Mouse (Mus musculus): ENCODE results near the gene Tanc1. TPM values are rescaled to one million over a fixed set of nuclear protein-coding genes. Genes with fewer than 3 reads are reported as not detected.

Tanc1 gene
- polyA plus RNA-seq, 1 experiment from 2014 or later, result 33.0 TPM

GRCm38 (mm10) chr2:59762277-59762676, 150.4 kb downstream of the Tanc1 start:
- no peaks in the 10 kb centered on the region for H3K36me3 ChIP-seq (ENCODE audit: control insufficient read depth, insufficient read depth, low read length)
- 0 out of 2 replicates have a peak, but pooled peaks cover 10% of the 10 kb centered on the region for H3K4me1 ChIP-seq (ENCODE audit: control insufficient read depth, insufficient read depth, low read length)
- no peak for ATAC-seq (ENCODE audit: insufficient read depth, low FRiP score)
- H3K4me2 ChIP-seq (ENCODE audit: low read depth, low read length), result no peak overlapping the region
- H3K9ac ChIP-seq (ENCODE audit: low read length), result no peak overlapping the region
- no peak overlapping the region for H3K4me3 ChIP-seq (replicated peaks; ENCODE audit: low read length)
- no peaks in the 10 kb centered on the region for H3K27me3 ChIP-seq (ENCODE audit: control insufficient read depth, insufficient read depth, low read length)
- H3K9me3 ChIP-seq (replicated peaks; ENCODE audit: control insufficient read depth, low read length), result no peaks in the 10 kb centered on the region
- H3K27ac ChIP-seq (ENCODE audit: low read length), result no peak overlapping the region
- 88% methylated on average over 5 of the region's 5 CpGs for WGBS

- Histone ChIP-seq H3K4me2 (ENCODE audit: low read depth, low read length) (no peak overlapping the region), H3K9ac (ENCODE audit: low read length) (no peak overlapping the region), H3K27ac (ENCODE audit: low read length) (no peak overlapping the region), H3K27me3 (ENCODE audit: control insufficient read depth, insufficient read depth, low read length) (no peaks in the 10 kb centered on the region), H3K9me3 (replicated peaks; ENCODE audit: control insufficient read depth, low read length) (no peaks in the 10 kb centered on the region), H3K4me3 (replicated peaks; ENCODE audit: low read length) (no peak overlapping the region), H3K4me1 (ENCODE audit: control insufficient read depth, insufficient read depth, low read length) (peaks cover 24% of the 10 kb centered on the region), H3K36me3 (ENCODE audit: control insufficient read depth, insufficient read depth, low read length) (no peaks in the 10 kb centered on the region)
- 80% methylated on average over 10 of the region's 10 CpGs for WGBS
- no peak for ATAC-seq (ENCODE audit: insufficient read depth, low FRiP score)
These were observed 153.8 kb downstream of the Tanc1 start for GRCm38 (mm10) chr2:59765671-59766070.

GRCm38 (mm10) chr2:59767893-59768292, 156.1 kb downstream of the Tanc1 start:
- H3K27ac ChIP-seq (ENCODE audit: low read length), result peak overlapping the region; percentile 78; the same call in 1 of the 2 replicates
- no peak for ATAC-seq (ENCODE audit: insufficient read depth, low FRiP score)
- no peak overlapping the region for H3K9ac ChIP-seq (ENCODE audit: low read length)
- no peaks in the 10 kb centered on the region for H3K9me3 ChIP-seq (replicated peaks; ENCODE audit: control insufficient read depth, low read length)
- H3K27me3 ChIP-seq (ENCODE audit: control insufficient read depth, insufficient read depth, low read length), result no peaks in the 10 kb centered on the region
- H3K36me3 ChIP-seq (ENCODE audit: control insufficient read depth, insufficient read depth, low read length), result no peaks in the 10 kb centered on the region
- no peak overlapping the region for H3K4me2 ChIP-seq (ENCODE audit: low read depth, low read length)
- peaks cover 30% of the 10 kb centered on the region for H3K4me1 ChIP-seq (ENCODE audit: control insufficient read depth, insufficient read depth, low read length)
- H3K4me3 ChIP-seq (replicated peaks; ENCODE audit: low read length), result no peak overlapping the region
- 87% methylated on average over 4 of the region's 4 CpGs for WGBS

GRCm38 (mm10) chr2:59768661-59769384, 157.0 kb downstream of the Tanc1 start:
- Histone ChIP-seq H3K27ac (ENCODE audit: low read length) (peak overlapping the region; percentile 78), H3K9me3 (replicated peaks; ENCODE audit: control insufficient read depth, low read length) (no peaks in the 10 kb centered on the region), H3K9ac (ENCODE audit: low read length) (peak overlapping the region; percentile 31; the same call in 1 of the 2 replicates), H3K36me3 (ENCODE audit: control insufficient read depth, insufficient read depth, low read length) (no peaks in the 10 kb centered on the region), H3K4me2 (ENCODE audit: low read depth, low read length) (0 out of 2 replicates have a peak overlapping the region, but pooled peaks have one; percentile 7), H3K4me3 (replicated peaks; ENCODE audit: low read length) (no peak overlapping the region), H3K4me1 (ENCODE audit: control insufficient read depth, insufficient read depth, low read length) (peaks cover 30% of the 10 kb centered on the region), H3K27me3 (ENCODE audit: control insufficient read depth, insufficient read depth, low read length) (no peaks in the 10 kb centered on the region)
- ATAC-seq (ENCODE audit: insufficient read depth, low FRiP score), result peak; percentile 64; the same call in 1 of the 2 replicates
- WGBS, result 63% methylated on average over 13 of the region's 13 CpGs

GRCm38 (mm10) chr2:59769385-59769735, 157.5 kb downstream of the Tanc1 start:
- 46% methylated on average over 3 of the region's 3 CpGs for WGBS
- H3K27ac ChIP-seq (ENCODE audit: low read length), result peak overlapping the region; percentile 78

GRCm38 (mm10) chr2:59771708-59772107, 159.9 kb downstream of the Tanc1 start:
- H3K36me3 ChIP-seq (ENCODE audit: control insufficient read depth, insufficient read depth, low read length), result no peaks in the 10 kb centered on the region
- no peak overlapping the region for H3K4me3 ChIP-seq (replicated peaks; ENCODE audit: low read length)
- no peak overlapping the region for H3K4me2 ChIP-seq (ENCODE audit: low read depth, low read length)
- no peaks in the 10 kb centered on the region for H3K27me3 ChIP-seq (ENCODE audit: control insufficient read depth, insufficient read depth, low read length)
- H3K9me3 ChIP-seq (replicated peaks; ENCODE audit: control insufficient read depth, low read length), result no peaks in the 10 kb centered on the region
- H3K4me1 ChIP-seq (ENCODE audit: control insufficient read depth, insufficient read depth, low read length), result peaks cover 30% of the 10 kb centered on the region
- H3K9ac ChIP-seq (ENCODE audit: low read length), result no peak overlapping the region
- WGBS, result 54% methylated on average over 8 of the region's 8 CpGs
- no peak overlapping the region for H3K27ac ChIP-seq (ENCODE audit: low read length)
- ATAC-seq (ENCODE audit: insufficient read depth, low FRiP score), result no peak

More at GRCm38 (mm10) chr2:59769385-59769735, 157.5 kb downstream of the Tanc1 start:
- Histone ChIP-seq H3K36me3 (ENCODE audit: control insufficient read depth, insufficient read depth, low read length) (no peaks in the 10 kb centered on the region), H3K27me3 (ENCODE audit: control insufficient read depth, insufficient read depth, low read length) (no peaks in the 10 kb centered on the region), H3K4me2 (ENCODE audit: low read depth, low read length) (0 out of 2 replicates have a peak overlapping the region, but pooled peaks have one; percentile 7), H3K9me3 (replicated peaks; ENCODE audit: control insufficient read depth, low read length) (no peaks in the 10 kb centered on the region), H3K4me1 (ENCODE audit: control insufficient read depth, insufficient read depth, low read length) (peaks cover 30% of the 10 kb centered on the region), H3K9ac (ENCODE audit: low read length) (peak overlapping the region; percentile 7; the same call in 1 of the 2 replicates), H3K4me3 (replicated peaks; ENCODE audit: low read length) (no peak overlapping the region)
- ATAC-seq (ENCODE audit: insufficient read depth, low FRiP score), result peak; percentile 60; the same call in 1 of the 2 replicates

- Histone ChIP-seq H3K36me3 (ENCODE audit: control insufficient read depth, insufficient read depth, low read length) (no peaks in the 10 kb centered on the region), H3K27ac (ENCODE audit: low read length) (no peak overlapping the region), H3K4me2 (ENCODE audit: low read depth, low read length) (no peak overlapping the region), H3K27me3 (ENCODE audit: control insufficient read depth, insufficient read depth, low read length) (no peaks in the 10 kb centered on the region), H3K9ac (ENCODE audit: low read length) (no peak overlapping the region), H3K4me3 (replicated peaks; ENCODE audit: low read length) (no peak overlapping the region), H3K4me1 (ENCODE audit: control insufficient read depth, insufficient read depth, low read length) (peaks cover 30% of the 10 kb centered on the region), H3K9me3 (replicated peaks; ENCODE audit: control insufficient read depth, low read length) (no peaks in the 10 kb centered on the region)
- 37% methylated on average over 12 of the region's 12 CpGs for WGBS
- 0 out of 2 replicates have a peak, but pooled peaks have one; percentile 63 for ATAC-seq (ENCODE audit: insufficient read depth, low FRiP score)
These were observed 160.4 kb downstream of the Tanc1 start for GRCm38 (mm10) chr2:59772261-59772683.

- no peaks in the 10 kb centered on the region for H3K36me3 ChIP-seq (ENCODE audit: control insufficient read depth, insufficient read depth, low read length)
- H3K9me3 ChIP-seq (replicated peaks; ENCODE audit: control insufficient read depth, low read length), result no peaks in the 10 kb centered on the region
- no peak for ATAC-seq (ENCODE audit: insufficient read depth, low FRiP score)
- H3K4me3 ChIP-seq (replicated peaks; ENCODE audit: low read length), result no peak overlapping the region
- H3K4me2 ChIP-seq (ENCODE audit: low read depth, low read length), result no peak overlapping the region
- no peaks in the 10 kb centered on the region for H3K27me3 ChIP-seq (ENCODE audit: control insufficient read depth, insufficient read depth, low read length)
- no peak overlapping the region for H3K9ac ChIP-seq (ENCODE audit: low read length)
- peaks cover 12% of the 10 kb centered on the region for H3K4me1 ChIP-seq (ENCODE audit: control insufficient read depth, insufficient read depth, low read length)
- WGBS, result 90% methylated on average over 6 of the region's 6 CpGs
- no peak overlapping the region for H3K27ac ChIP-seq (ENCODE audit: low read length)
These were observed 162.5 kb downstream of the Tanc1 start for GRCm38 (mm10) chr2:59774374-59774773.

- WGBS, result 62% methylated on average over 5 of the region's 5 CpGs
- H3K36me3 ChIP-seq (ENCODE audit: control insufficient read depth, insufficient read depth, low read length), result no peaks in the 10 kb centered on the region
- H3K27me3 ChIP-seq (ENCODE audit: control insufficient read depth, insufficient read depth, low read length), result no peaks in the 10 kb centered on the region
- H3K4me1 ChIP-seq (ENCODE audit: control insufficient read depth, insufficient read depth, low read length), result peaks cover 11% of the 10 kb centered on the region
- no peak overlapping the region for H3K9ac ChIP-seq (ENCODE audit: low read length)
- peak; percentile 44 for ATAC-seq (ENCODE audit: insufficient read depth, low FRiP score)
- no peaks in the 10 kb centered on the region for H3K9me3 ChIP-seq (replicated peaks; ENCODE audit: control insufficient read depth, low read length)
- H3K4me2 ChIP-seq (ENCODE audit: low read depth, low read length), result no peak overlapping the region
- H3K4me3 ChIP-seq (replicated peaks; ENCODE audit: low read length), result no peak overlapping the region
- H3K27ac ChIP-seq (ENCODE audit: low read length), result peak overlapping the region; percentile 73
These were observed 163.3 kb downstream of the Tanc1 start for GRCm38 (mm10) chr2:59775148-59775547.
